Mouse (Mus musculus): ENCODE data around the gene Gm21860.
"Not testable (repeated sequence)": the region's sequence is repeated elsewhere in the genome, so short reads cannot be mapped to it uniquely, and the experiment has no call there.

Gene Gm21860

DNA sequence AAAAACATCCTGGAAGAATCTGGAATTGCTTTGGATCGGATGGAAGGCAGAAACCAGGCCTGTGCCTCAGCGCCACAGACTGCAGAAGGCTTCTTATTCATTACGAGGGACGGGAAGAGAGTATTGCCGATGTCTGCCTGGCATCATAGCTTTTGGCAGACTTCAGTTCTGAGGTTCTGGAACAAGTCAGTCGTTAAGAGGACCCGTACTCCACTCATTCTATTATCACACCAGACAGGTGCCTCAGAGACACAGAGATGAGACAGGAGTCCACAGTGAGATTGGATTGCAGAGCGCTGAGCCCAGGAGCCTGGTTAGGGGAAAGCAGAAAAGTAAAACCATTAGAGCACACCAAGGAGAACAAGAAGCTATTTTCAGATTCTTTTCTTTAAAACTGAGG lies at the start of gene Gm21860:
Gm21860 (minus strand) TSS at position 101 of the 400 bp plus-strand sequence.
- DNase-seq: not testable (repeated sequence)

GRCm38 (mm10) chrY:90784438-90784837 lies 29.8 kb upstream of the Gm21860 start, which contains the start of gene Gm47283:
TSS of gene Gm47283 (plus strand) at chrY:90784738.
- DNase-seq: not testable (repeated sequence)

DNA sequence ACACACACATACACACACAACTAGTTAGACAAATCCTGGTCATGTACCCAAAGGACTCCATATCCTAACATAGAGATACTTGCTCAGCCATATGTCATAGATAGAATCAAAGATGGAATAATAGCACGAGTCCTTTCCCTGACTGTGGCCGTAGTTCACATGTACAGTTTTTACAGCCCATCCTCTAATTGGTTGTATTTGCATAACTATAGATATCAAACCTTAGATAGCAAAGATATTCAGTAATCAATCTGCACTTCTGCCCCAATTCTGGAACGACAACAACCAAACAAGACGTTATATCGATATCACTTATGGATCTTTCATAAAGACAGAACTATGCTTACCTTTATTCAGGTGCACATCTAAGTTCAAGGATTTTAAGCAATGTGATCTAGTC lies 9.4 kb downstream of the Gm21860 start:
- DNase-seq: not testable (repeated sequence)

DNA sequence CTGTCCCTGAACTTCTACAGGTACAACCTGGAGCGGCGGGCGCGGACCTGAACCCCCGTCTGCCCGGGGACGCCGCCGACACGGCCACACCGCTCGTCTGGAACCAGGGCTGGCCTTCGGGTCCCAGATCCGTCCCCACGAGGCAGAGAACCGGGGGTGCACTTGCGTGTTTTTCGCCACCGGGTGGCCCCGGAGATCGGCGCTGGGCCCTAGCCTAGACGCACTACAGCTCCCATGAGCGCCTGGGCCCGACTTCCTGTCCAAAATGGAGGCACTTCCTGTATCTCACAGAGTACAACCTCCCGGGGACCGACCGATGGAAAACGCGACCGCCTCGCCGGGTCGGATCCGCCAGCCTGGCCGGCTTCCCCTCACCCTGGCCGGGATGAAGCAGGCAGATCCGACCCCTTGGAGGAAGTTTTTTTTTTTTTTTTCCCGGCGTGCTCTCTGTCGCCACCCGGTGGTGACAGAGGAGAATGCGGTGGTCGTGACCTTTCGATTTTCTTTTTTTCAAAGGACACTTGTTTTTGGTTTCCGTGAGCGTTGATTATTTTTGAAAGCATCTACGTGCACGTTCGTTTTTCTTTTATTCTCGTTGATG lies 10.1 kb downstream of the Gm21860 start:
- peak; percentile 89 to 99 for DNase-seq

DNA sequence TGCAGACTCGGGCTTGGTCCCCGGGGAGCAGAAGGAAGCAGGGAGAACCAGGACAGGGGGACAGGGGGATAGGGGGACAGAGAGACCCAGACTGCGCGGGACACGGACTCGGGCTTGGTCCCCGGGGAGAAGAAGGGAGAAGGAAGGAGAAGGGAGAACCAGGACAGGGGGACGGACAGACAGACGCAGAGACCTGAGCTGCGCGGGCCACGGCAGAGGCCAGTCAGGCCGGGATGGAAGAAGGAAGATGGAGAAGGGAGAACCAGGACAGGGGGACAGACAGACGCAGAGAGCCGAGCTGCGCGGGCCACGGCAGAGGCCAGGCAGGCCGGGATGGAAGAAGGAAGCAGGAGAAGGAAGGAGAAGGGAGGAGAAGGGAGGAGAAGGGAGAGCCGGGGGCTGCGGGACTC lies 10.8 kb downstream of the Gm21860 start:
- DNase-seq: peak; percentile 26 to 45

DNA sequence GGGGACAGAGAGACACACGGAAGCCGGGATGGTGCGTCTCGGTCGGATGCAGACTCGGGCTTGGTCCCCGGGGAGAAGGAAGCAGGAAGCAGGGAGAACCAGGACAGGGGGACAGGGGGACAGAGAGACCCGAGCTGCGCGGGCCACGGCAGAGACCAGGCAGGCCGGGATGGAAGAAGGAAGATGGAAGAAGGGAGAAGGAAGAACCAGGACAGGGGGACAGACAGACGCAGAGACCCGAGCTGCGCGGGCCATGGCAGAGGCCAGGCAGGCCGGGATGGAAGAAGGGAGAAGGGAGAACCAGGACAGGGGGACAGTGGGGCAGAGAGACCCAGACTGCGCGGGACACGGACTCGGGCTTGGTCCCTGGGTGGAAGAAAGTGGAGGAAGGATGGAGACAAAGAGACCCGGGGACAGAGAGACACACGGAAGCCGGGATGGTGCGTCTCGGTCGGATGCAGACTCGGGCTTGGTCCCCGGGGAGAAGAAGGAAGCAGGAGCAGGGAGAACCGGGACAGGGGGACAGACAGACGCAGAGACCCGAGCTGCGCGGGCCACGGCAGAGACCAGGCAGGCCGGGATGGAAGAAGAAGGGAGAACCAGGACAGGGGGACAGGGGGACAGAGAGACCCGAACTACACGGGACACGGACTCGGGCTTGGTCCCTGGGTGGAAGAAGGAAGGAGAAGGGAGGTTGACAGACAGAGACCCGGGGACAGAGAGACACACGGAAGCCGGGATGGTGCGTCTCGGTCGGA lies 11.4 kb downstream of the Gm21860 start:
- peak in 1 of 2 experiments; percentile 11 for DNase-seq

- peak; percentile 12 to 39 for DNase-seq
Observed at GRCm38 (mm10) chrY:90742261-90743052, 12.2 kb downstream of the Gm21860 start.

DNA sequence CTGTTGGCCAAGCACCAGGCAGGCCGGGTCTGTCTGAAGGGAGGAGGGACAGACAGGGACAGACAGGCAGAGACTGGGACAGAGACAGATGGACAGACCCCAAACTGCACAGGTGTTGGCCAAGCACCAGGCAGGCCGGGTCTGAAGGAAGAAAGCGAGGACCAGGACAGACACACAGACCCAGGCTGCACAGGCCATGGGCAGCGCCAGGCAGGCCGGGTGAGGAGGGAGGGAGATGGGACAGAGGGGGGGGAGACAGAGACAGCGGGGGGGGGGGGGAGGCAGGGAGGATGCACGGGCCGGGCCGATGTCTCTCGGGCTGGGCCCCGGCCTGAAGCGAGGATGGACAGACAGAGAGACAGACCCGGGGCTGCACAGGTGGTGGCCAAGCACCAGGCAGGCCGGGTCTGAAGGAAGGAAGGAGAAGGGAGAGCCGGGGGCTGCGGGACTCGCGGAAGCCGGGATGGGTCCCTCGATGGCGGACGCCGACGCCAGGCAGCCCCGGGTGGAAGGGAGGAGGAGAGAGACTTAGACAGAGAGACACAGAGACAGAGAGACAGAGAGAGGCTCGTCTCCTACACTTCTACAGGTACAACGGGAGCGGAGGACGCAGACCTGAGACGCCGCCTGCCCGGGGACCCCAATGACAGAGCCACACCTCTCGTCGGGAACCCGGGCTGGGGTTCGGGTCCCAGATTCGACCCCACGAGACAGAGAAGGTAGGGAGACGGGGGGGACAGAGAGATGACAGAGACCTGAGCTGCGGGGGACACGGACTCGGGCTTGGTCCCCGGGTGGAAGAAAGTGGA lies 13.0 kb downstream of the Gm21860 start:
- DNase-seq: peak; percentile 28 to 66

- peak; percentile 54 to 61 for DNase-seq
Observed at GRCm38 (mm10) chrY:90741006-90741405, 13.6 kb downstream of the Gm21860 start.

- DNase-seq: peak; percentile 56 to 71
Observed at GRCm38 (mm10) chrY:90740013-90740561, 14.5 kb downstream of the Gm21860 start.

DNA sequence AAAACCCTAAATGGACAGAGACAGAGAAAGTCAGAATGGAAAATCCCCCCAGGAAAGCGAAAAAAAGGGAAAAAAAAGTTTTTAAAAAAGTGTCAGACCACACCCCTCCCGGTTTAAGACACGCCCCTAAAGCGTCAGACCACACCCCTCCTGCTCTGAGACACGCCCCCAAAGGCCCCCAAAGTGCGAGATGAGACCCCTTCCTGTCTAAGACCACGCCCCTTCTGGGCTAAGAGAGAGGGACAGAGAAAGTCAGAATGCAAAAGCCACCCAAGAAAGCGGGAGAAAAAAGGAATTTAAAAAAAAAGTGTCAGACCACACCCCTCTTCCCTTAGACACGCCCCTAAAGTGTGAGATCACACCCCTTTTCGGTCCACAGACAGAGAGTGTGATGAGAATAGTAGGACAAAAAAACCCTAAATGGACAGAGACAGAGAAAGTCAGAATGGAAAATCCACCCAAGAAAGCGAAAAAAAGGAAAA lies 15.0 kb downstream of the Gm21860 start:
- DNase-seq: peak; percentile 55 to 58

DNA sequence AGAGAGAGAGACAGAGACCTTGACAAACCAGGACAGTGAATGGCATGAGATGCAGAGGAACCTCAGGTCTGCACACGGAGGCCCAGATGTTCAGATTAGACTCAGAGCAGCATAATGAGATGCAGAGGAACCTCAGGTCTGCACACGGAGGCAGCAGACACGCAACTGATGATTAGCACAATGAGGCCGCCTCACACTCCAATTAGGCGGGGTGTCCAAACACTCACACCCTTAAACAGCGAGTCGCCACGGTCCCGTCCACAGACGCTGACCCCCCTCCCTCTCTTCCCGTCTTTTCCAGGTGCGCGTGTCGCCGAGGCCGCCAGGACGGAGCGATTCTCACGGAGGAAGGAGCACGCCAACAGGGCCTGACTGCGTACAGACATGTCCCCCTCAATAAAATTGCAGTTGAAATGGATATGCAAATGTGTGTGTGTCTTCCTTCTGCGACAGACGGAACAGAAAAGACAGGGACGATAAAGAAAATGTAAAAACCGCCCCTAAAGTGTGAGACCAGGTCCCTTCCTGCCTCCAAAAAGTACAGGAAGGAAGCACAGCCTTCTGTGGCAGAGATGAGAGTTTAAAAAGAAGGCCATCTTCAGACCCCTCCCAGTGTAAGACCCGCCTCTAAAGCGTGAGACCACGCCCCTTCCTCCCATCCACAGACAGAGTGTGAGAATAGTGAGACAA lies 15.6 kb downstream of the Gm21860 start:
- peak; percentile 40 to 42 for DNase-seq

- DNase-seq: no peak
Observed at GRCm38 (mm10) chrY:90738431-90738680, 16.3 kb downstream of the Gm21860 start.

- no peak for DNase-seq
Observed at GRCm38 (mm10) chrY:90737606-90738430, 16.8 kb downstream of the Gm21860 start.

GRCm38 (mm10) chrY:90736217-90737000 lies 18.2 kb downstream of the Gm21860 start:
- DNase-seq: not testable (repeated sequence)

- DNase-seq: not testable (repeated sequence)
Observed at GRCm38 (mm10) chrY:90735181-90735895, 19.3 kb downstream of the Gm21860 start.

GRCm38 (mm10) chrY:90734334-90734696 lies 20.3 kb downstream of the Gm21860 start:
- DNase-seq: peak; percentile 73 to 75

DNA sequence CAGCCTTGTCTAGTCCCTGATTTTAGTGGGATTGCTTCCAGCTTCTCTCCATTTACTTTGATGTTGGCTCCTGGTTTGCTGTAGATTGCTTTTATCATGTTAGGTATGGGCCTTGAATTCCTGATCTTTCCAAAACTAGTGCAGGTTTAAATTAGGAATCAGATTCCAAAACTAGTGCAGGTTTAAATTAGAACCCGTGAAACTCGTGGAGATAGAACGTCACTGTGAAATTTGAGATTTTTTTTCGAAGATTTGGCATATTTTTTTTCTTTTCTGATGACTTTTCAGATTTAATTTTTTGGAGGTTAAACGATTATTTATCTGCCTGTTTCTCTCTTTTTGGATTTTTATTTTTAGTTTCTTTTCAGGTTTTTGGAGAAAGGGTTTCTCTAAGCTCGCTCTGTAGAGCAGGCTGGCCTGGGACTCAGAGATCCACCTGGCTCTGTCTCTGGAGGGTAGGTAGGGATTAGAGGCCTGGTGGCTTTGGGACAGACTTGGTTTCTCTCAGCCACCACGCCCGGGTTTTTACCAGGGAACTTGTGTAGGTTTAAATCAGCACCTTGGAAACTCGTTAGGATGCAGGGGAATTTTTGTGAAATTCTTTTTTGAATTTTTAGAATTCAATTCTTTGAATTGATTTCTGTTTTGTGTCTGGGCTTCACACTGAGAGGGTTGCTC lies 20.8 kb downstream of the Gm21860 start:
- DNase-seq: peak in 1 of 2 experiments; percentile 34

Data from cerebellum, postnatal 10 days (tissue).